Mouse (Mus musculus) myocyte (in vitro differentiated cells): ENCODE measurements around the gene Tln2. TPM values are rescaled to one million over a fixed set of nuclear protein-coding genes. Genes with fewer than 3 reads are reported as not detected.

Experiments used
- H3K27me3 ChIP-seq: one replicate; pipeline ENCODE4 v1.6.1; 2011; ENCODE audit not compliant: control insufficient read depth, insufficient read depth, insufficient read length
- H3K36me3 ChIP-seq: one replicate; pipeline ENCODE4 v1.6.1; 2011; ENCODE audit not compliant: control insufficient read depth, insufficient read depth
- H3K4me2 ChIP-seq: one replicate; pipeline ENCODE4 v1.6.1; 2011; ENCODE audit warnings: low read depth, control low read depth
- H3K4me3 ChIP-seq: one replicate; pipeline ENCODE4 v1.5.1; 2011; ENCODE audit warnings: mild to moderate bottlenecking, control low read depth, moderate library complexity
- H3K79me2 ChIP-seq: one replicate; pipeline ENCODE4 v1.6.1; 2011; ENCODE audit not compliant: control insufficient read depth, insufficient read depth
- H3ac ChIP-seq: one replicate; pipeline ENCODE4 v1.6.1; 2011; ENCODE audit not compliant: control insufficient read depth, insufficient read length
- CEBPB ChIP-seq: IDR thresholded peaks from 2 replicates; pipeline ENCODE4 v1.6.1; 2011; ENCODE audit warnings: mild to moderate bottlenecking, moderate library complexity; ENCODE audit not compliant: poor library complexity, insufficient read depth, severe bottlenecking
- E2F4 ChIP-seq: IDR thresholded peaks from one replicate; pipeline ENCODE4 v1.6.1; 2011; ENCODE audit warnings: mild to moderate bottlenecking, control low read depth, moderate library complexity; ENCODE audit not compliant: insufficient read depth
- MAX ChIP-seq: IDR thresholded peaks from one replicate; pipeline ENCODE4 v1.6.1; 2011; ENCODE audit warnings: low read depth, mild to moderate bottlenecking, control low read depth
- MYOD1 ChIP-seq, 3 experiments: IDR thresholded peaks; one replicate each; pipeline ENCODE4 v1.6.1; 2011; ENCODE audit warnings: control low read depth in 2 of 3, low read depth in 2 of 3, mild to moderate bottlenecking in 2 of 3, moderate library complexity in 1 of 3; ENCODE audit not compliant: insufficient read length in 2 of 3, control insufficient read depth in 1 of 3
- MYOG ChIP-seq, 3 experiments: IDR thresholded peaks; one replicate each; pipeline ENCODE4 v1.6.1; 2011; ENCODE audit warnings: control low read depth in 2 of 3, low read depth in 2 of 3, mild to moderate bottlenecking in 2 of 3; ENCODE audit not compliant: insufficient read length in 2 of 3, control insufficient read depth in 1 of 3, insufficient read depth in 1 of 3
- POLR2A ChIP-seq: IDR thresholded peaks from one replicate; pipeline ENCODE4 v1.6.1; 2011; ENCODE audit warnings: low read depth, mild to moderate bottlenecking, control low read depth, moderate library complexity; ENCODE audit not compliant: insufficient read length
- POLR2AphosphoS2 ChIP-seq: IDR thresholded peaks from one replicate; pipeline ENCODE4 v1.6.1; 2011; ENCODE audit warnings: low read depth, control low read depth; ENCODE audit not compliant: insufficient read length
- REST ChIP-seq: IDR thresholded peaks from one replicate; pipeline ENCODE4 v1.6.1; 2011; ENCODE audit warnings: mild to moderate bottlenecking, control low read depth, moderate library complexity; ENCODE audit not compliant: insufficient read depth, insufficient read length
- SRF ChIP-seq: IDR thresholded peaks from one replicate; pipeline ENCODE4 v1.6.1; 2011; ENCODE audit warnings: low read depth; ENCODE audit not compliant: control insufficient read depth, insufficient read length
- TCF12 ChIP-seq: IDR thresholded peaks from one replicate; pipeline ENCODE4 v1.6.1; 2011; ENCODE audit warnings: mild to moderate bottlenecking, control low read depth; ENCODE audit not compliant: poor library complexity, insufficient read depth, severe bottlenecking
- TCF3 ChIP-seq: IDR thresholded peaks from one replicate; pipeline ENCODE4 v1.6.1; 2011; ENCODE audit warnings: low read depth, control low read depth; ENCODE audit not compliant: insufficient read length
- USF1 ChIP-seq: IDR thresholded peaks from one replicate; pipeline ENCODE4 v1.6.1; 2011; ENCODE audit warnings: low read depth, mild to moderate bottlenecking, control low read depth, moderate library complexity
- polyA plus RNA-seq: library from polyadenylated mRNA; unstranded; fragments of >200 nt; fragmentation: generic; extraction: Trizol; gene quantifications from one replicate; pipeline ENCODE4 v1.2.1, GENCODE M21; 2012; ENCODE audit warnings: missing spikeins

The Tln2 gene
- polyA plus RNA-seq, 1 experiment = 28.6 TPM

DNA sequence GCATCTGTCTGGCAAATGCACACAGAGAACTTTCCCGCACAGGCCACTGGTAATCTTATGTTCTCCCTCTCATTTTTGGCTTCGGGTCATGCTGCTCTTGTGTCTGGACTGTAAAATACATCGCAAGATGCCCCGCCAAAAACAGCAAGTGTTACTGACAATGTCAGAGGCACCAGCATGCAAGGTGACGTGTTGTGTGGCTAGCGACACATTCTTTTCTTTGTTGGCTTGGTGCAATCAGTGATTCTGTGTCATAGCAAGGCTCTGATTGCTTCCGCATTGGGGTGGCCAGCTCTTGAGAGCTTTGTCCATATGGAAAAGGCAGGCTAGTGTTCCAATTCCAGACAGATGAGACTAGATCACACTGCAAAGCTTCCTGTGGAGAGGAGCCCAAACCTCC lies 288.8 kb downstream of the Tln2 start:
- H3K27me3 ChIP-seq = no peaks in the 10 kb centered on the region
- H3ac ChIP-seq = no peak overlapping the region
- H3K79me2 ChIP-seq = no peaks in the 10 kb centered on the region
- peaks cover 3% of the 10 kb centered on the region for H3K36me3 ChIP-seq
- no peak overlapping the region for H3K4me3 ChIP-seq
- no peak overlapping the region for H3K4me2 ChIP-seq
- TF ChIP-seq POLR2AphosphoS2 (no peak), REST (no peak), USF1 (no peak), MAX (no peak), TCF12 (no peak), SRF (no peak), MYOG (IDR thresholded peaks at IDR 0.05; ENCODE audit: control insufficient read depth in 1 of 3, insufficient read depth in 1 of 3, insufficient read length in 2 of 3, low read depth in 2 of 3) (no peak), POLR2A (no peak), E2F4 (no peak), MYOD1 (IDR thresholded peaks at IDR 0.05; ENCODE audit: control insufficient read depth in 1 of 3, insufficient read length in 2 of 3, low read depth in 2 of 3) (no peak), TCF3 (no peak), CEBPB (no peak)

- no peaks in the 10 kb centered on the region for H3K27me3 ChIP-seq
- no peak overlapping the region for H3K4me2 ChIP-seq
- H3K36me3 ChIP-seq = peaks cover 3% of the 10 kb centered on the region
- H3ac ChIP-seq = no peak overlapping the region
- TF ChIP-seq MYOG (IDR thresholded peaks at IDR 0.05; ENCODE audit: control insufficient read depth in 1 of 3, insufficient read depth in 1 of 3, insufficient read length in 2 of 3, low read depth in 2 of 3) (no peak), CEBPB (no peak), TCF12 (no peak), REST (no peak), TCF3 (no peak), USF1 (no peak), POLR2AphosphoS2 (no peak), MAX (no peak), MYOD1 (IDR thresholded peaks at IDR 0.05; ENCODE audit: control insufficient read depth in 1 of 3, insufficient read length in 2 of 3, low read depth in 2 of 3) (no peak), SRF (no peak), POLR2A (no peak), E2F4 (no peak)
- no peak overlapping the region for H3K4me3 ChIP-seq
- H3K79me2 ChIP-seq = no peaks in the 10 kb centered on the region
Observed at GRCm38 (mm10) chr9:67270061-67270595, 289.4 kb downstream of the Tln2 start.

- Histone ChIP-seq H3K4me3 (no peak overlapping the region), H3K4me2 (no peak overlapping the region), H3ac (no peak overlapping the region), H3K36me3 (peaks cover 3% of the 10 kb centered on the region), H3K27me3 (no peaks in the 10 kb centered on the region), H3K79me2 (no peaks in the 10 kb centered on the region)
- TF ChIP-seq USF1 (no peak), TCF3 (no peak), SRF (no peak), REST (no peak), E2F4 (no peak), POLR2AphosphoS2 (no peak), MYOG (IDR thresholded peaks at IDR 0.05; ENCODE audit: control insufficient read depth in 1 of 3, insufficient read depth in 1 of 3, insufficient read length in 2 of 3, low read depth in 2 of 3) (no peak), POLR2A (no peak), MAX (no peak), MYOD1 (IDR thresholded peaks at IDR 0.05; ENCODE audit: control insufficient read depth in 1 of 3, insufficient read length in 2 of 3, low read depth in 2 of 3) (no peak), TCF12 (no peak), CEBPB (no peak)
Observed at GRCm38 (mm10) chr9:67267276-67267990, 292.1 kb downstream of the Tln2 start.

GRCm38 (mm10) chr9:67265513-67265912 lies 294.0 kb downstream of the Tln2 start:
- TF ChIP-seq MYOG (IDR thresholded peaks at IDR 0.05; ENCODE audit: control insufficient read depth in 1 of 3, insufficient read depth in 1 of 3, insufficient read length in 2 of 3, low read depth in 2 of 3) (no peak), POLR2A (no peak), REST (no peak), E2F4 (no peak), MAX (no peak), MYOD1 (IDR thresholded peaks at IDR 0.05; ENCODE audit: control insufficient read depth in 1 of 3, insufficient read length in 2 of 3, low read depth in 2 of 3) (no peak), USF1 (no peak), SRF (no peak), POLR2AphosphoS2 (no peak), TCF12 (no peak), CEBPB (no peak), TCF3 (no peak)
- H3K4me2 ChIP-seq = no peak overlapping the region
- no peak overlapping the region for H3ac ChIP-seq

More at GRCm38 (mm10) chr9:67265513-67265912, 294.0 kb downstream of the Tln2 start:
- Histone ChIP-seq H3K4me3 (no peak overlapping the region), H3K27me3 (no peaks in the 10 kb centered on the region), H3K36me3 (peaks cover under 1% of the 10 kb centered on the region), H3K79me2 (no peaks in the 10 kb centered on the region)
